Mouse (Mus musculus): ENCODE results near the gene Ap1s3.

- TF ChIP-seq CTCF (IDR thresholded peaks at IDR 0.05; ENCODE audit: low read depth, low read length): no peak
- TF ChIP-seq GATA1 (IDR thresholded peaks at IDR 0.05; ENCODE audit: borderline replicate concordance, low read length): no peak
- no peak for TF ChIP-seq GATA2 (IDR thresholded peaks at IDR 0.05; ENCODE audit: borderline replicate concordance, low read depth, low read length)
Measured at GRCm38 (mm10) chr1:79703520-79703919, 31.7 kb upstream of the Ap1s3 start.

Measured in G1E (cell line).